Mouse (Mus musculus) CD4-positive, CD25-positive, alpha-beta regulatory T cell, adult 2 months (primary cell): ENCODE measurements at regions not wholly inside any gene's neighbourhood (a gene's known extent, or its start where the extent isn't known, plus 50 kb on each side); places are given as distances from the start of the nearest gene placed in this dataset.
"Not testable (repeated sequence)": the region's sequence is repeated elsewhere in the genome, so short reads cannot be mapped to it uniquely, and the experiment has no call there.

Experiments used
- DNase-seq: peaks from one replicate; pipeline ENCODE4 v3.0.0-alpha.2; 2012; ENCODE audit warnings: low read depth, low spot score

GRCm38 (mm10) chr9:76407549-76407948 is 83.9 kb upstream of the Hcrtr2 start:
- no peak for DNase-seq

DNA sequence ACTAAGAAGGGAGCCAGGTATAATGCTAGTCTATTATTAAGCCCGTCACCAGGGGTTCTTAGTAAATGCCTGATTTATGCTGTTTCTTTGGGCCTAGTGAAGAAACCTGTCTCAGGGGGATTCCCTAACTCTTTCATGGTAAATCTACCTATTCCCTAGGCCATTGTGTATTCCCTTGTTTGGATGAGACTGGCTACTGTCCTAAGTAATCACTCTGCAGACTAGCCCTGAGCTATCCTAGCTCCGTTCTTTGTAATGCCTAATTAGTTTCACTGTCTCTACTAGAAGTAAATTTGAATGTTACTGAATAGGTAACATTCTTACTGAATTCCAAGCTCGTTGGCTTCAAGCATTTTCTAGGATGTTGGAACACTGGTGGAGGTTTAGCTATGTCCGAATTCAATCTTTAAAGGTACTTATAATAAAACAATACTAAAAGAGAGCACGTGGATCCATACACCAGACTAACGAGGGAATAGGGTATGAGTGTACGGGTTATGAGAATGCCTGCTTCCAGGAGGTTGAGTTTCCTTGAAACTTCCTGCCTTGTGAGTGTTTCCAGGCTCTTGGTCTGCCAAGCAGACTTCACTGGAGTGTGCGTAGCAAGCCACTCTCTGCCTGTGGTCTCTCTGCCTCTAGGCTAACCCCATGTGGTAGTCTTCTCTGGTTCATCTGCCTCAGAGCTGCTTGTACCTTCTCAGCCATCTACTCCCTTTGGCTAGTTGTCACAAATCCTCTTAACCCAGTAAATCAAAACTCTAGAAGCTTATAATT is 78.4 kb upstream of the Hcrtr2 start:
- not testable (repeated sequence) for DNase-seq

GRCm38 (mm10) chr9:76400900-76401299 is 77.2 kb upstream of the Hcrtr2 start:
- DNase-seq: no peak

- DNase-seq: no peak
Measured at GRCm38 (mm10) chr9:76393763-76394162, 70.1 kb upstream of the Hcrtr2 start.

DNA sequence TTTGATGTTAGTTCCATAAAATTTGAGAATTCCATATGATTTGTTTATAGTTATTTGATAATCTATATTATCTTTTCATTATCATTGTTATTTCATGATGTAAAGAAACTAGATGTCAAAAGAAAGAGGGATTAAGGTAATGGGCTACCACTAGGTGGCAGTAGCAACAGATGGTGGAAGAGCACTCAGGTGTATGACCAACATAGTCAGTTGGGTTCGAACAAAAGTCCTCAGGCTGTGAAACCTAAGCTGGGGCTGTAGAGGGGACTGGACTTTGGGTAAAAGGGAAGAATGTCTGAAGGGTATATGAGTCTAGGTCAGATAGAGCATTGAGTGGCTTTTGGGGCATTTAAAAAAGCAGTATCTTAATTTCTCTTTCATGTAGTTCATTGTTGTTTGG is 67.2 kb upstream of the Hcrtr2 start:
- peak; percentile 35 for DNase-seq
